Mouse (Mus musculus): Measurements from ENCODE around the gene Msantd2. TPM values are rescaled to one million over a fixed set of nuclear protein-coding genes. Genes with fewer than 3 reads are reported as not detected.

The Msantd2 gene
- polyA plus RNA-seq, 1 experiment from 2014 or later, result 3.3 TPM

DNA sequence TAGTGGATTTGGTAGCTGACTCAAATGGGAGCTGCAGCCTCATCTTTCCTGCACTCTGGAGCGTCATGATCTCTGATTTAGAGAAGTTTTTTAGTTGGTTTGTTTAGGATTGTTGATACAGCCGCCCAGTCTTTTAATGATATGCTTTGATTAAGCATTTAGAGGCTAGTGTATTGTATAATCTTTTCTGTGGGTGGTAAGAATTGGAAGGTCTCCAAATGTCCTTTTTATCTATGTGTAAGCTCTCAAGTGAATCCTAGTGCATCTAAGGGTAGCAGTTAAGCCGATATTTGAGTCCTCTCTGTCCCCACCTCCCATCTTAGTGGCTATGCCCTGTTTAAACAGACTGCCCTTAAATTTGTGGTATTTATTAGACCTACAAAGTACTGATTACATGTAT lies 25.3 kb downstream of the Msantd2 start:
- no peak overlapping the region for H3K4me2 ChIP-seq (ENCODE audit: low read depth, low read length)
- H3K4me1 ChIP-seq (ENCODE audit: insufficient read depth), result peaks cover 6% of the 10 kb centered on the region
- ATAC-seq, result no peak

DNA sequence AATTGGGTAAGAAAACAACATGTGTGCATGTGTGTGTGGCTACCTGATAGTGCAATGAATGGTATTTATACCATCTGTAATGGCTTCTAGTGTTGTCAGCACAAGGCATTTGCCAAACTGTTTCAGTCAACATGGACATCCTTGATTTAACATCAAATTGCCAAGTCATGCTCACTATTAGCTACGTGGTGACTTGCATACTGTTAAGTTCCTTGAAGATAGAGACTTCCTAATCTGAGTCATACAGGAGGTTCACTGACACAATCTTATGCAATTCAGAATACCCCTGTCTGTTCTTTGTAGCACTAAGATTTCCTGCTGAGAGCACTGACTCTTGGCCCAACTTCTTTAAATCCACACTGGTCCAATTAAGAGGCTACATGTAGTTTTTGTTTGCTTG lies 28.3 kb downstream of the Msantd2 start:
- WGBS (ENCODE audit: insufficient replicate concordance), result 14% methylated on average over 1 of the region's 1 CpGs
- Histone ChIP-seq H3K36me3 (replicated peaks; ENCODE audit: insufficient read depth, low read length) (peaks cover 5% of the 10 kb centered on the region; the same call in 1 of the 2 replicates), H3K4me2 (ENCODE audit: low read depth, low read length) (no peak overlapping the region), H3K4me1 (ENCODE audit: insufficient read depth) (peaks cover 6% of the 10 kb centered on the region), H3K9ac (replicated peaks) (no peak overlapping the region), H3K27ac (ENCODE audit: low read depth) (no peak overlapping the region), H3K4me3 (ENCODE audit: low read depth, low read length) (no peak overlapping the region), H3K27me3 (ENCODE audit: insufficient read depth, low read length) (no peaks in the 10 kb centered on the region), H3K9me3 (ENCODE audit: low read length) (no peaks in the 10 kb centered on the region)
- TF ChIP-seq EP300 (IDR thresholded peaks at IDR 0.05; ENCODE audit: low read depth) (peak; percentile 93), CTCF (IDR thresholded peaks at IDR 0.05; ENCODE audit: low read depth) (no peak)
- DNase-seq (no peak), ATAC-seq (peak; percentile 95)

More for the DNA sequence above, 25.3 kb downstream of the Msantd2 start:
- TF ChIP-seq EP300 (IDR thresholded peaks at IDR 0.05; ENCODE audit: low read depth) (no peak), CTCF (IDR thresholded peaks at IDR 0.05; ENCODE audit: low read depth) (no peak)
- no peak overlapping the region for H3K4me3 ChIP-seq (ENCODE audit: low read depth, low read length)
- no peak overlapping the region for H3K9ac ChIP-seq (replicated peaks)
- H3K27me3 ChIP-seq (ENCODE audit: insufficient read depth, low read length), result no peaks in the 10 kb centered on the region
- H3K36me3 ChIP-seq (replicated peaks; ENCODE audit: insufficient read depth, low read length), result no peaks in the 10 kb centered on the region
- WGBS (ENCODE audit: insufficient replicate concordance), result 55% methylated on average over 3 of the region's 3 CpGs
- no peak for DNase-seq
- H3K9me3 ChIP-seq (ENCODE audit: low read length), result no peaks in the 10 kb centered on the region
- no peak overlapping the region for H3K27ac ChIP-seq (ENCODE audit: low read depth)

DNA sequence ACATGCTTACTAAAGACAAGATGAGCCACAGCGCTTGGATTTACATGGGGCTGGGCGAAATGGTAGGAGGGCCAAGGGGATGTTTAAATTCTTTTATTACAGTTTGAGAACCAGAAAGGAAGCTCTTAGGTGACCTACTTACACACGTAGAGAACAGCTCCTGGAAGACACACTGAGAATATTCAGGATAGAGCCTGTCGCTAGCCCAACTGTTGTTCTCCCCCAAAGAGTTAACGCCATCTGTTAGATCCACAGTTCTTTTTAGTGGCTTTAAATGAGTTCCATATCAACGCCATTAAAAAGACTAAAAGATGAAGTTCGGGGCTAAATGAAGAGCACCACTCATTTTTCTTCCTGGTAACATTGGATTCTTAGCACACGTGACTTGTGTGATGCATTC lies 29.9 kb downstream of the Msantd2 start:
- Histone ChIP-seq H3K4me3 (ENCODE audit: low read depth, low read length) (no peak overlapping the region), H3K4me1 (ENCODE audit: insufficient read depth) (peaks cover 6% of the 10 kb centered on the region), H3K9me3 (ENCODE audit: low read length) (no peaks in the 10 kb centered on the region), H3K4me2 (ENCODE audit: low read depth, low read length) (no peak overlapping the region), H3K9ac (replicated peaks) (no peak overlapping the region), H3K27me3 (ENCODE audit: insufficient read depth, low read length) (no peaks in the 10 kb centered on the region), H3K36me3 (replicated peaks; ENCODE audit: insufficient read depth, low read length) (peaks cover 10% of the 10 kb centered on the region; the same call in 1 of the 2 replicates), H3K27ac (ENCODE audit: low read depth) (no peak overlapping the region)
- 85% methylated on average over 8 of the region's 8 CpGs for WGBS (ENCODE audit: insufficient replicate concordance)
- no peak for DNase-seq
- TF ChIP-seq EP300 (IDR thresholded peaks at IDR 0.05; ENCODE audit: low read depth) (no peak), CTCF (IDR thresholded peaks at IDR 0.05; ENCODE audit: low read depth) (no peak)
- ATAC-seq, result no peak

DNA sequence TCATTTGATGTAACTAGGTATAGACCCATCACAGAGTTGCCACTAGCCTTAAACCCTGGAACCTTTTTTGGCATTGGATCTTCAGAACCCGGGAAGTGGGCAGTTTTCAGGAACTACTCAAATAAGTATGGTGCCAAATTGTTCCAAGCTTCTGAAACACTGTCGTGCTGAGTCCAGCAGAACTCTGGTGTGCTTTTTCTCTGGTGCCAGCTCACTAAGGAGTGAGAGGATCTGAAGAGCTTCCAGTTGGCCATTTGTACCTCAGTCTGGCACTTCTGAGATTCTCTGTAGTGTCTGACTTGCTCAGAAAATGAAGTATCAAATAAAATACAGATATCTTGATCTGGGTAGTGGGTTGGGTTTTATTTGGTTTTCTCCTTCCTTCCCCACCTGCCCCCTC lies 30.9 kb downstream of the Msantd2 start:
- no peak for DNase-seq
- H3K27ac ChIP-seq (ENCODE audit: low read depth), result no peak overlapping the region
- H3K27me3 ChIP-seq (ENCODE audit: insufficient read depth, low read length), result no peaks in the 10 kb centered on the region
- H3K36me3 ChIP-seq (replicated peaks; ENCODE audit: insufficient read depth, low read length), result peaks cover 16% of the 10 kb centered on the region; the same call in 1 of the 2 replicates
- H3K4me1 ChIP-seq (ENCODE audit: insufficient read depth), result peaks cover 6% of the 10 kb centered on the region
- no peaks in the 10 kb centered on the region for H3K9me3 ChIP-seq (ENCODE audit: low read length)
- TF ChIP-seq CTCF (IDR thresholded peaks at IDR 0.05; ENCODE audit: low read depth), result no peak
- TF ChIP-seq EP300 (IDR thresholded peaks at IDR 0.05; ENCODE audit: low read depth), result no peak
- H3K4me3 ChIP-seq (ENCODE audit: low read depth, low read length), result no peak overlapping the region
- 77% methylated on average over 2 of the region's 2 CpGs for WGBS (ENCODE audit: insufficient replicate concordance)
- no peak for ATAC-seq
- H3K9ac ChIP-seq (replicated peaks), result no peak overlapping the region
- H3K4me2 ChIP-seq (ENCODE audit: low read depth, low read length), result no peak overlapping the region

DNA sequence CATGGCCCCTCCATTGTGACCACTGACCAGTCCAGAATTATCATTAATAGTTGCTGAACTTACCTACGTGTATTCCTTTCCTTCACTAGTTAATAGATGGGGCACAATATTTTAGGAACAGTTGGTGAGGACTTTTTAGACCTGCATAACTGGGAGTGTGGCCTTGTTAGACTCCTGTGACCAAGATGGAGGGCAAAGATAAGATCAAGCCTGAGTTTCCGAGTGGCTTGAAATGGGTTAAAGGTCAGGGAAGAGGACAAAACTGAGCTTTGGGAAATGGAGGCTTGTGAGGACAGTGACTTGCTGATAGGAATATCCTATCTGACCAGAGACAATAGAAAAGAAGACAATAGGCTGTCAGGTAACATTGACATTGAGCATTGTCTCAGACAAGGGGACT lies 36.3 kb downstream of the Msantd2 start:
- peaks cover 37% of the 10 kb centered on the region for H3K27me3 ChIP-seq (ENCODE audit: insufficient read depth, low read length)
- no peak overlapping the region for H3K27ac ChIP-seq (ENCODE audit: low read depth)
- 75% methylated on average over 2 of the region's 2 CpGs for WGBS (ENCODE audit: insufficient replicate concordance)
- peaks cover 13% of the 10 kb centered on the region for H3K4me1 ChIP-seq (ENCODE audit: insufficient read depth)
- no peak for ATAC-seq
- no peak overlapping the region for H3K4me3 ChIP-seq (ENCODE audit: low read depth, low read length)
- no peaks in the 10 kb centered on the region for H3K9me3 ChIP-seq (ENCODE audit: low read length)
- no peak for TF ChIP-seq CTCF (IDR thresholded peaks at IDR 0.05; ENCODE audit: low read depth)
- no peak for TF ChIP-seq EP300 (IDR thresholded peaks at IDR 0.05; ENCODE audit: low read depth)
- H3K36me3 ChIP-seq (replicated peaks; ENCODE audit: insufficient read depth, low read length), result peaks cover 11% of the 10 kb centered on the region; the same call in 1 of the 2 replicates
- no peak overlapping the region for H3K9ac ChIP-seq (replicated peaks)
- no peak for DNase-seq
- H3K4me2 ChIP-seq (ENCODE audit: low read depth, low read length), result no peak overlapping the region

DNA sequence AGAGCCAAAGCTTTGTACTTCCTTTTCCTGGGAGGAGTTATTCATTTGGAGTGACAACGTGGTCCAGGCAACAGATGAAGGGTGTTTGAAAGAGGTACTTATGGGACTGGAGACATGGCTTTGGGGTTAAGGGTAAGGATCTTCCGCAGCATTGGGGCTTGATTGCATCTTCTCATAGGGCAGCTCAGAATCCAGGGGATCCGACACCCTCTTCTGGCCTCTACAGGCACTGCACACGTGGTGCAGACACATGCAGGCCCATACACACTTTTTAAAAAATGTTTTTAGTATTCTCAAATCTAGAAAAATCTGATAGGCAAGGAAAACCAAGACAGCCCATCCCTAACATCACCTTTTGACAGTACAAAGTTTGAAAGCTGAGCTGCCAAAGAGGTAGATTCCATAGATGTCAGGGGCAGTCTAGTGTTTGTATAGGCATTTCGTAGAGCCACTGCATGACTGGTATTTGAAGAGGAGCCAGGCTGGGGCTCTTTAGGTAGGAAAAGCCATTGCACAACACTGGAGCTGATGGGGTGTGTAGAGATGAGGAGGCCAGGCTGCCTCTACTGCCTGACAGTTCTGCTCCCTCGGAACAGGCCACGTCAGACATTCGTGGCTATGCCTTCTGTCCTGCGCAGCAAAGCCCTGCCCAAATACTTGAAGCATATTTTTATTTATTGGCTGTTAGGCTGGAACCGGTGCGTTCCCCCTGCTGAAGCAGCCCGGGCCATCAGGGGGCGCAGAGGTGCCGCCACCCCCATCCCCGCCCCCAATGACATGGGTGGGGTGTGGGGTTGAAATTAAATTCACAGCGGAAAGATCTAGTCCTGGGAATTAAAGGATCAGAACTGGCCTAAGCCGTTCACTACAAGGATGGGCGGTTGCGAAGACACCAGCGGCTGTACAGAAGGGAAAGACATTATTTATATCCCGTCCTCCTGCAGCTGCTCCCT lies 37.6 kb downstream of the Msantd2 start:
- Histone ChIP-seq H3K4me3 (ENCODE audit: low read depth, low read length) (peak overlapping the region; percentile 41; the same call in 1 of the 2 replicates), H3K9me3 (ENCODE audit: low read length) (no peaks in the 10 kb centered on the region), H3K27me3 (ENCODE audit: insufficient read depth, low read length) (peaks cover 48% of the 10 kb centered on the region), H3K4me2 (ENCODE audit: low read depth, low read length) (peak overlapping the region; percentile 72), H3K36me3 (replicated peaks; ENCODE audit: insufficient read depth, low read length) (peaks cover 11% of the 10 kb centered on the region; the same call in 1 of the 2 replicates), H3K9ac (replicated peaks) (no peak overlapping the region), H3K27ac (ENCODE audit: low read depth) (no peak overlapping the region), H3K4me1 (ENCODE audit: insufficient read depth) (peaks cover 19% of the 10 kb centered on the region)
- 23% methylated on average over 21 of the region's 21 CpGs for WGBS (ENCODE audit: insufficient replicate concordance)
- ATAC-seq (no peak), DNase-seq (peak; percentile 35)
- TF ChIP-seq EP300 (IDR thresholded peaks at IDR 0.05; ENCODE audit: low read depth) (no peak), CTCF (IDR thresholded peaks at IDR 0.05; ENCODE audit: low read depth) (peak; percentile 45)
